Mouse (Mus musculus): ENCODE measurements around the gene Ube2e2.
"Not testable (repeated sequence)": the region's sequence is repeated elsewhere in the genome, so short reads cannot be mapped to it uniquely, and the experiment has no call there.

Gene Ube2e2

DNA sequence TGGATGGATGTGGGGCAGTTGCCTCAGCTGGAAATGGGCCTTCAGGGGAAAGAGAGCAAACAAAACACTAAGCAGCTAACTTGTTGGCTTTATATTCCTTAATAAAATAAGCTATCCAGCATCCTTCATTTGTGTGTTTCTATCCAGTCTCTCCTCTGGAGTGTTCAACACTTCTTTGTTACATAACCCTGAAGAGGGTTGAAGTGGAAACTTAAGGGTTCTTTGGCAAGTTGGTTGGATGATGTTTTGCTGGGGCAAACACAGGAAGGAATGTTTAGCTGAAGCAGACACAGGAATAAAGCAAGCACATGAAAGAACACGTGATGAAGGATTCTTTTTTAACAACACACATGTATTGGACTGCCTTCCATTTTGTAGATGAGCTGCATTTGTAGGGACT is 256.3 kb downstream of the Ube2e2 start:
- no peak for DNase-seq (ENCODE audit: inconsistent ontology term)

GRCm38 (mm10) chr14:18628170-18628569 is 265.9 kb downstream of the Ube2e2 start:
- peak; percentile 93 for DNase-seq (ENCODE audit: inconsistent ontology term)

DNA sequence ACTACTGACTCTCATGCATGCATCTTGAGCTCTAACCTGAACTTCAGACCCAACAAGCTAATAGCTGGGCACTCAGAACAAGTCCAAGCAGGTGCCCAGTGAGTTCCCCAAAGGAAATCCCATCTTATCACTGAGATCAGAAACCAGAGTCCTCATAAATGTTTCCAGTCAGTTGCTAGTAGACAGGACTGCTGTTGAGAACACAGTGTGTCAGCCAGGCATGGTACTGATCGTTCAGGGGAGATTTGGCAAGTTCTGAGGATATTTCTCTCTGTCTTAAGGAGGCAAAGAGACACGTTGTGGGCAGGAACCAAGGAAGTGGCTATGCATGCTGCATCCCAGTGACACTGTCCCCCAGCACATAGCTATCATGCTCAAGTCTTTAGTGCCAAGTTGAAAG is 275.5 kb downstream of the Ube2e2 start:
- no peak for DNase-seq (ENCODE audit: inconsistent ontology term)

DNA sequence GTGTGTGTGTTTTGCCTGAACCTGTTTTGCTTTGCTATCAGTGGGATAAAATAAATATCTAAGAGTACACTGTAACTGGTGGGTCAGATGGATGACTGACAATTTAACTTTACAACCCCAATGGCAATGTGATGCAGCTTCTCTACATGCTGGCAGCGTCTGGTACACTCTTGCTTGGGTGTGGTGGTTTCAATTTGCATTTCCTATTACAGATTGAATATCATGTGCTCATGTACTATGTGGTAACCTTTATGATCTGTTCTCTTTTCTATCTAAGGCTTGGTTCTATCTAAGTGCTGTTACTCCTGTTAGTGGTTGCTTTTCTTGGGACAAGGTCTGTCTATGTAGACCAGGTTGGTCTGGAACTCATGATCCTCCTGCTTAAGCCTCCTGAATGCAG is 292.1 kb downstream of the Ube2e2 start:
- DNase-seq (ENCODE audit: inconsistent ontology term), result no peak

GRCm38 (mm10) chr14:18586239-18587034 is 307.6 kb downstream of the Ube2e2 start:
- DNase-seq (ENCODE audit: inconsistent ontology term), result no peak

GRCm38 (mm10) chr14:18581735-18582134 is 312.3 kb downstream of the Ube2e2 start:
- DNase-seq (ENCODE audit: inconsistent ontology term), result no peak

DNA sequence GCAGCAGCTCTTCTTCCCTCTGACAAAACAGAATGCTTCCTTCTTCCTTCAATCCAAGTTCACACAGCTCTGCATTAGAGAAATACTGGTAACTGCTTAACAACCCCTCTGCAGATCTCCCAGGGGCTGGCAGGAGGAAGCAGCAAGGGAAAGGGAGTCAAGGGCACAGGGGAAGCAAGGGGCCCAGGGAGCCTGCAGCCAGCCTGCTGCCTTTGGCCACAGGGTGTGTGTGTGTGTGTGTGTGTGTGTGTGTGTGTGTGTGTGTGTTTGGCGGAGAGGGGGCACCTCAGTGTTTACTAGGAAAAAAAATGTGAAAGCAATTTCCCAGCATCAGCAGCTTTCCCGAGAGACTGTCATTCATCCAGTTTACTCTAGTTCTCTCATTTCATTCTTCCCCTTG is 319.3 kb downstream of the Ube2e2 start:
- DNase-seq (ENCODE audit: inconsistent ontology term), result no peak

- no peak for DNase-seq (ENCODE audit: inconsistent ontology term)
Observed at GRCm38 (mm10) chr14:18574130-18574721, 319.8 kb downstream of the Ube2e2 start.

GRCm38 (mm10) chr14:18573286-18573956 is 320.6 kb downstream of the Ube2e2 start:
- no peak for DNase-seq (ENCODE audit: inconsistent ontology term)

- DNase-seq (ENCODE audit: inconsistent ontology term), result no peak
Observed at GRCm38 (mm10) chr14:18572852-18573251, 321.2 kb downstream of the Ube2e2 start.

- DNase-seq (ENCODE audit: inconsistent ontology term), result no peak
Observed at GRCm38 (mm10) chr14:18569615-18570014, 324.5 kb downstream of the Ube2e2 start.

DNA sequence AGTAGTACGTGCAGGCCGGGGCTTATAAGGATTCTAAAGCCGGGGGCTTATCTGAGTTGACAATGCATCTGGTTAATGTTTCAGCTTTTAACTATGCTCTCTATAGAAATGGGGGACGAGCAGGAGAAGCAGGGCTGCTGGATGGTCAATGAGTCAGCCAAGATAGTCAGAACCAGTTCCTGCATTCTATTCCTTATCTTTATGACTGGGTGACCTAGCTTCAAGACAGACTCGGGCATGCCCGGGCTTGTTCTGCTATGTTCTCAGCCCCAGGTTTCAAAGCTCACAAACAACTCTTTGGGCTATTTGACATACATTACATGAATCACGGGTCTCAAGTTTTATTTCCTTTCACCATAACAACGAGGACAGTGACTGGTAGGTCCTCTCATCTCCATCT is 329.1 kb downstream of the Ube2e2 start:
- DNase-seq (ENCODE audit: inconsistent ontology term), result not testable (repeated sequence)

DNA sequence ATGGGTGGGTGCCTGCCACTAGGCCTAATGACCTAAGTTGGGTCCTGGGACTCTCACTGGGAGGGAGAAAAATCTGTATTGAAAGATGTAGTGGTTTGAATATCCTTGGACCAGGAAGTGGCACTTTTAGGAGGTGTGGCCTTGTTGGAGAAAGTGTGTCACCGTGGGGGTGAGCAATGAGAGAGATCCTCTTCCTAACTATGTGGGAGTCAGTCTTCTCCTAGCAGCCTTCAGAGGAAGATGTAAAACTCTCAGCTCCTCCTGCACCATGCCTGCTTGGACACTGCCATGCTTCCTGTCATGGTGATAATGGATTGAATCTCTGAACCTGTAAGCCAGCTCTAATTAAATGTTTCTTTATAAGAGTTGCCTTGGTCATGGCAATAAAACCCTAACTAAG is 338.8 kb downstream of the Ube2e2 start:
- DNase-seq (ENCODE audit: inconsistent ontology term), result no peak

DNA sequence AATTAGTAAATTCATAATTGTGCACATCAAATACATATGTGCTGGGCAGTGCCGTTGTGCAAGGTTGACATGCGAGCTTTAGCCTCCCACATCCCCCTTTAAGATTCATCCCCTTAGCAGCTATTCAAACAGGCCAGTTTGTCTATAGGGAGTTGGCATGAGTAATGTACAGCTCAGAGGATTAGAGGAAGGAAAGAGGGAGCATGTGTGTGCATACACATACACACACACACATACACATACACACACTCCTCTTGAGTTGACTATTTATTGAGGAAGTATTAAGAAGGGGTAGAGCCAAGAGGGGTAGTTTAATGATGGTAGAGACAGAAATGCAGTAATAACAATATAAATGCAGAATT is 339.5 kb downstream of the Ube2e2 start:
- no peak for DNase-seq (ENCODE audit: inconsistent ontology term)

DNA sequence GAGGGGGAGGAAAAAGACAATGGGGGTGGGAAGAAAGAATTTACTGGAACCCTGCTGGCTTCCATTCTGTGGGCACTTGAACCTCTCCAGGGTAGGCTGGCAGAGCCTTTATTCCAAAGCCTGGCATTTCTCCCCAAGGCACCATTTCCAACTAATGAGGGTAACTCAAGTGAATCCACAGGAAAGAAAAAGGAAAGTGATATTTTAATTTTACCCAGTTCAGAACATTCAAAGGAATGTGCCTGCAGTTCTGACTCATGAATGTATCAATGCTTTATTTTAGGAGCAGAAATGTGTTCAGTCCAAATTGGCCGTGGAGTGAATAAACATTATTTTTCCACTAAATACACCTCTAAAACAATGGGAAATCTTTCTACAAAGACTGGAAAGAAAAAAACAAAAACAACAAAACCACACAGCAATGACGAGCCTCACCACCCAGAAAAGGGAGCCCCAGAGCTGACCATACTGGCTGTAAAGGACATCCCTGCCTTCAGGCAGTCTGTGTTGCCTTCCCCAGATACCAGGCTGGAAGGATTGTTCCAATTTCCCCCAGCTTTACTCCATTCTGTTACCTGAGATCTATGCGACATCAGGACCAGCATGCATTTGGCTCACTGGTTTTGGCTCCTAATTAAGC is 340.0 kb downstream of the Ube2e2 start:
- DNase-seq (ENCODE audit: inconsistent ontology term), result peak; percentile 85

DNA sequence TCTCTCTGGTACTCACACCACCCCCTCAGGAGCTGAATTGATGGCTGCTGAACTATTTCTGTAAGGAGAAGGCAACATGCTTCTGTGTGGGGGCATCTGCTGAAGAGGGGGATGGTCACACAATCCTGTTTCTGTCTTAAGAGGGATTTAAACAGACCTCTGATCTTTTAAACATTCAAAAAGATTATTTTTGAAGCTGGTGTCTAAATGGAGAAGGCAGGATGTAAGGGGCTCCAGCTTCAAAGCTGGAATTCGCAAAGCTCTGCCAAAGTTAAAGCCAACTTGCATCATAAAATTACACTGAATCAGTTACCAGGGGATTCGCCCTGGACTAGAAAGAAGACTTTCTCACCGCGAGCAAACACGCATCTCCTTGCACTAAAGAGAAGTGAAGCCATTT is 346.5 kb downstream of the Ube2e2 start:
- no peak for DNase-seq (ENCODE audit: inconsistent ontology term)

- DNase-seq (ENCODE audit: inconsistent ontology term), result not testable (repeated sequence)
Observed at GRCm38 (mm10) chr14:18539092-18539491, 355.0 kb downstream of the Ube2e2 start.

GRCm38 (mm10) chr14:18530899-18531298 is 363.2 kb downstream of the Ube2e2 start:
- no peak for DNase-seq (ENCODE audit: inconsistent ontology term)

DNA sequence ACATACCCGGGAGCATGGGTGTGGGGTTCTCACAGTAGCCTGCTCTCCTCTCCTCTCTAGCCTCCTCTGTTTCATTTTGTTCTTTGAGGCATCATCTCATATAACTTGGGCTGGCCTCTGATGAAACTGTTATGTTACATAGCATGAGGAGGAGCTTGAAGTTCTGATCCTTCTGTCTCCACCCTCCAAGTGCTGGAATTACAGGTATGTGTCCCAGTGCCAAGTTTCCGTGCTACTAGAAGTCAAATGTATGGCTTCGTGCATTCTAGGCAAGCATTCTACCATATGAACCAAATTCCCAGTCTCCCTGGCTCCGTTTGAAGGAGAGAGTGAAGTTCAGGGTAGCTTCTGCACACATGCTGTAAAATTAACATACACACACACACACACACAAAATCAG is 363.6 kb downstream of the Ube2e2 start:
- DNase-seq (ENCODE audit: inconsistent ontology term), result no peak
